Mouse (Mus musculus): ENCODE results near the gene 1700056E22Rik. TPM values are rescaled to one million over a fixed set of nuclear protein-coding genes. Genes with fewer than 3 reads are reported as not detected.

1700056E22Rik gene
- polyA plus RNA-seq, 1 experiment, result 0.93 TPM

GRCm38 (mm10) chr1:184048675-184049418 is 14.7 kb upstream of the 1700056E22Rik start:
- no peak for DNase-seq (ENCODE audit: low read depth)
- no peak for TF ChIP-seq CTCF (IDR thresholded peaks at IDR 0.05; ENCODE audit: borderline replicate concordance, extremely low read depth, insufficient read depth, insufficient read length)
- TF ChIP-seq POLR2A (IDR thresholded peaks at IDR 0.05; ENCODE audit: borderline replicate concordance, extremely low read depth, insufficient read depth, insufficient read length, poor library complexity, severe bottlenecking), result no peak

- TF ChIP-seq CTCF (IDR thresholded peaks at IDR 0.05; ENCODE audit: borderline replicate concordance, extremely low read depth, insufficient read depth, insufficient read length) (no peak), POLR2A (IDR thresholded peaks at IDR 0.05; ENCODE audit: borderline replicate concordance, extremely low read depth, insufficient read depth, insufficient read length, poor library complexity, severe bottlenecking) (no peak)
- no peak for DNase-seq (ENCODE audit: low read depth)
These were observed 13.7 kb upstream of the 1700056E22Rik start for GRCm38 (mm10) chr1:184047818-184048217.

- no peak for DNase-seq (ENCODE audit: low read depth)
- TF ChIP-seq POLR2A (IDR thresholded peaks at IDR 0.05; ENCODE audit: borderline replicate concordance, extremely low read depth, insufficient read depth, insufficient read length, poor library complexity, severe bottlenecking) (no peak), CTCF (IDR thresholded peaks at IDR 0.05; ENCODE audit: borderline replicate concordance, extremely low read depth, insufficient read depth, insufficient read length) (no peak)
These were observed 12.1 kb upstream of the 1700056E22Rik start for GRCm38 (mm10) chr1:184046070-184046677.

- TF ChIP-seq POLR2A (IDR thresholded peaks at IDR 0.05; ENCODE audit: borderline replicate concordance, extremely low read depth, insufficient read depth, insufficient read length, poor library complexity, severe bottlenecking) (no peak), CTCF (IDR thresholded peaks at IDR 0.05; ENCODE audit: borderline replicate concordance, extremely low read depth, insufficient read depth, insufficient read length) (no peak)
- no peak for DNase-seq (ENCODE audit: low read depth)
These were observed 9.3 kb upstream of the 1700056E22Rik start for GRCm38 (mm10) chr1:184043391-184043790.

- DNase-seq (ENCODE audit: low read depth), result no peak
These were observed 8.6 kb upstream of the 1700056E22Rik start for GRCm38 (mm10) chr1:184042745-184043144.

GRCm38 (mm10) chr1:184041778-184042573 is 7.9 kb upstream of the 1700056E22Rik start:
- DNase-seq (ENCODE audit: low read depth), result peak; percentile 43
- TF ChIP-seq CTCF (IDR thresholded peaks at IDR 0.05; ENCODE audit: borderline replicate concordance, extremely low read depth, insufficient read depth, insufficient read length) (no peak), POLR2A (IDR thresholded peaks at IDR 0.05; ENCODE audit: borderline replicate concordance, extremely low read depth, insufficient read depth, insufficient read length, poor library complexity, severe bottlenecking) (no peak)

More at GRCm38 (mm10) chr1:184042745-184043144, 8.6 kb upstream of the 1700056E22Rik start:
- TF ChIP-seq POLR2A (IDR thresholded peaks at IDR 0.05; ENCODE audit: borderline replicate concordance, extremely low read depth, insufficient read depth, insufficient read length, poor library complexity, severe bottlenecking) (no peak), CTCF (IDR thresholded peaks at IDR 0.05; ENCODE audit: borderline replicate concordance, extremely low read depth, insufficient read depth, insufficient read length) (no peak)

GRCm38 (mm10) chr1:184040906-184041305 is 6.8 kb upstream of the 1700056E22Rik start:
- no peak for DNase-seq (ENCODE audit: low read depth)
- no peak for TF ChIP-seq POLR2A (IDR thresholded peaks at IDR 0.05; ENCODE audit: borderline replicate concordance, extremely low read depth, insufficient read depth, insufficient read length, poor library complexity, severe bottlenecking)

GRCm38 (mm10) chr1:184040181-184040580 is 6.1 kb upstream of the 1700056E22Rik start:
- DNase-seq (ENCODE audit: low read depth), result no peak
- TF ChIP-seq CTCF (IDR thresholded peaks at IDR 0.05; ENCODE audit: borderline replicate concordance, extremely low read depth, insufficient read depth, insufficient read length) (no peak), POLR2A (IDR thresholded peaks at IDR 0.05; ENCODE audit: borderline replicate concordance, extremely low read depth, insufficient read depth, insufficient read length, poor library complexity, severe bottlenecking) (no peak)

GRCm38 (mm10) chr1:184039301-184039700 is 5.2 kb upstream of the 1700056E22Rik start:
- TF ChIP-seq POLR2A (IDR thresholded peaks at IDR 0.05; ENCODE audit: borderline replicate concordance, extremely low read depth, insufficient read depth, insufficient read length, poor library complexity, severe bottlenecking) (no peak), CTCF (IDR thresholded peaks at IDR 0.05; ENCODE audit: borderline replicate concordance, extremely low read depth, insufficient read depth, insufficient read length) (no peak)
- no peak for DNase-seq (ENCODE audit: low read depth)

GRCm38 (mm10) chr1:184037802-184038201 is 3.7 kb upstream of the 1700056E22Rik start:
- TF ChIP-seq CTCF (IDR thresholded peaks at IDR 0.05; ENCODE audit: borderline replicate concordance, extremely low read depth, insufficient read depth, insufficient read length) (no peak), POLR2A (IDR thresholded peaks at IDR 0.05; ENCODE audit: borderline replicate concordance, extremely low read depth, insufficient read depth, insufficient read length, poor library complexity, severe bottlenecking) (no peak)
- DNase-seq (ENCODE audit: low read depth), result no peak

- TF ChIP-seq POLR2A (IDR thresholded peaks at IDR 0.05; ENCODE audit: borderline replicate concordance, extremely low read depth, insufficient read depth, insufficient read length, poor library complexity, severe bottlenecking) (no peak), CTCF (IDR thresholded peaks at IDR 0.05; ENCODE audit: borderline replicate concordance, extremely low read depth, insufficient read depth, insufficient read length) (no peak)
- DNase-seq (ENCODE audit: low read depth), result peak; percentile 30
These were observed 1.3 kb upstream of the 1700056E22Rik start for GRCm38 (mm10) chr1:184035346-184035903.
